Mouse (Mus musculus) bone marrow, adult 2 months (tissue): Measurements from ENCODE around the gene Rbm6. TPM values are rescaled to one million over a fixed set of nuclear protein-coding genes. Genes with fewer than 3 reads are reported as not detected.

ENCODE experiments used
- H3K27ac ChIP-seq: fragments of 200-500 bp; 2 replicates; pipeline ENCODE4 v1.5.1; 2012; ENCODE audit warnings: low read depth, mild to moderate bottlenecking, control low read depth, inconsistent platforms, low read length; ENCODE audit not compliant: control insufficient read depth, poor library complexity, insufficient read depth
- H3K4me1 ChIP-seq: fragments of 200-500 bp; 2 replicates; pipeline ENCODE4 v1.6.1; 2011; ENCODE audit warnings: low read length; ENCODE audit not compliant: control insufficient read depth, insufficient read depth
- H3K4me3 ChIP-seq: fragments of 200-500 bp; replicated peaks from 2 replicates; pipeline ENCODE3; 2011; ENCODE audit warnings: mild to moderate bottlenecking, low read depth, low read length, control low read depth; ENCODE audit not compliant: control insufficient read depth
- CTCF ChIP-seq: fragments of 200-500 bp; IDR thresholded peaks from 2 replicates; pipeline ENCODE4 v1.5.1; 2011; ENCODE audit warnings: low read length, control low read depth; ENCODE audit not compliant: control insufficient read depth, insufficient read depth
- POLR2A ChIP-seq: fragments of 200-500 bp; IDR thresholded peaks from 2 replicates; pipeline ENCODE4 v1.6.1; 2011; ENCODE audit warnings: low read depth, mild to moderate bottlenecking, control low read depth, low read length, borderline replicate concordance; ENCODE audit not compliant: control insufficient read depth
- WGBS: fragments of 180-500 bp; shearing (Covaris S2); methylation state at CpG from one replicate; pipeline ENCODE4 v1.1.7; 2018; 5-methylcytosine and 5-hydroxymethylcytosine counted together
- polyA plus RNA-seq: library from polyadenylated mRNA; stranded (reverse); fragments of >200 nt; gene quantifications from 2 replicates; pipeline ENCODE4 v1.2.4, GENCODE M21; 2011; ENCODE audit warnings: low replicate concordance; ENCODE audit not compliant: missing spikeins, insufficient read depth, insufficient read length

The Rbm6 gene
- polyA plus RNA-seq, 1 experiment = 110 TPM

GRCm38 (mm10) chr9:107858343-107858742, 14.7 kb downstream of the Rbm6 start:
- WGBS = 69% methylated on average over 3 of the region's 3 CpGs
- TF ChIP-seq CTCF (no peak), POLR2A (no peak)
- H3K4me3 ChIP-seq = no peak overlapping the region
- H3K27ac ChIP-seq = no peak overlapping the region
- no peaks in the 10 kb centered on the region for H3K4me1 ChIP-seq

- no peak overlapping the region for H3K27ac ChIP-seq
- no peaks in the 10 kb centered on the region for H3K4me1 ChIP-seq
- 91% methylated on average over 7 of the region's 7 CpGs for WGBS
- no peak overlapping the region for H3K4me3 ChIP-seq
- TF ChIP-seq POLR2A = no peak
- TF ChIP-seq CTCF = no peak
Measured at GRCm38 (mm10) chr9:107848922-107849321, 24.1 kb downstream of the Rbm6 start.

DNA sequence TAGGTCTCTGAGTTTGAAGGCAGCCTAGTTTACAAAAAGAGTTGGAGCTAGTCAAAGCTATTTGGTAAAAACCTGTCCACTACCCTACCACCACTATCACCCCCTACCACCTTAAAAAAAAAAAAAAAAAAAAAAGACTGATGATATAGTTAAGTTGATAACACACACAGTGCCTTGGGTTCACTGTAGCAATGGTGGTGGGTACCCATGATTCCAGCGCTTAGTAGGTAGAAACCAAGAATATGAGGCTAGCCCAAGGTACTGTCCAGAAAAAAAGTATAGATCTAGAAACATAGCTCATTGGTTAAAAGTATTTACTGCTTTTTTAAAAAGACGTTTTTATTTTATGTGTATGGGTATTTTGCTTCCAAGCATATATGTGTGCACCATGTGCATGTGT, 30.3 kb downstream of the Rbm6 start:
- Histone ChIP-seq H3K27ac (no peak overlapping the region), H3K4me3 (no peak overlapping the region), H3K4me1 (no peaks in the 10 kb centered on the region)
- TF ChIP-seq CTCF (no peak), POLR2A (no peak)
- 94% methylated on average over 2 of the region's 2 CpGs for WGBS

DNA sequence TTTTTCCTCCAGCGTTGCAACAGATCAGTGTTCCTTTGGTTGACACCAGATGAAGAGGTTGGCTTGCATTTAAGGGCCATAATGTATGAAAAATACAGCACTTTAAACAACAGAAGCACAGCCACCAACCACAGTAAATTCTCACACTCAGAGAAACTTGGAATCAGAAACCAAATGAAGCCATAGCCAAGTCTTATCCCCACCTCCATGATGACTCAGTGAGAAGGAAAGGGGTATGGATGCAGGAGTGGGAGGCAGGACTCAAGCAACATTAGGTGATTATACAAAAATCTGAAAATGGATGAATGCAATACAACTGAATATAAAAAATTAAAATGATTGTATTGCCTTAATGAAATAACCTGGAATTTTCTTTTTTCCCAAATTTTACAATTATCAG, 34.2 kb downstream of the Rbm6 start:
- Histone ChIP-seq H3K27ac (no peak overlapping the region), H3K4me1 (no peaks in the 10 kb centered on the region), H3K4me3 (no peak overlapping the region)
- no peak for TF ChIP-seq POLR2A
- TF ChIP-seq CTCF = no peak
- 88% methylated on average over 1 of the region's 1 CpGs for WGBS

DNA sequence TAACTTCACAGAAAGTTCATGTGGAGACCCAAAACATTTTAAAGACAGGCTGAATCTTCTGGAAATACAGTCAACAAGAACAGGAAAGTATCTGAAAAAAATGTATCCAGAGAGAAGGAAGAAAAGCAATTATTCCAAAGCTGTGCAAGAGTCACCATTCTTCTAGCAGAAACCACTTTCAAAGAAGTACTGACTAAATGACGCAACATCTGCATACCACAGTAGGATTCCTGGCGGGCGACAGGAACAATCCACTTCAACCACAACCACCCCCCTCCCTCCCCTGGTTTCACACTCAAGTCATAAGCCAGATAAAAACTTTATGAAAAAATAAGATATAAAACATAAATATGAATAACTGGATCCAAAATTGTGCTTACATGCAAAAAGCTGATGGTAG, 39.2 kb downstream of the Rbm6 start:
- no peak overlapping the region for H3K4me3 ChIP-seq
- H3K4me1 ChIP-seq = no peaks in the 10 kb centered on the region
- H3K27ac ChIP-seq = no peak overlapping the region
- 29% methylated on average over 3 of the region's 3 CpGs for WGBS
- TF ChIP-seq POLR2A (no peak), CTCF (no peak)

DNA sequence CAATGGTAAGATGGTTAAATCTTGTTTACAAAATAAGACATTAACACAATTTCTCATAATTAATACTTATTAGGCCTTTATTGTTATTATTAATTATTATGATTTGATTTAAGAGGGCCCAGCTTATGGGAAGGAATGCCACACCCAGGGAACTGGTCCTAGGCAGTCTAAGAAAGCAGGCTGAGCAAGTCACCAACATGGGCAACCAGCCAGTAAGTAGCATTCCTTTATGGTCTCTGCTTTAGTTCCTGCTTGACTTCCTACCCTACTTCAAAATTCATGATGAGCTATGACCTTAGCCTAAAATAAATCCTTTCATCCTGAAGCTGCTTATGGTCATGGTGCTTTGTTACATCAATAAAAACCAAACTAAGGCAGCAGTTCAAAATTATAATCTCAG, 41.3 kb downstream of the Rbm6 start:
- Histone ChIP-seq H3K4me3 (no peak overlapping the region), H3K27ac (no peak overlapping the region), H3K4me1 (no peaks in the 10 kb centered on the region)
- TF ChIP-seq CTCF (no peak), POLR2A (no peak)

DNA sequence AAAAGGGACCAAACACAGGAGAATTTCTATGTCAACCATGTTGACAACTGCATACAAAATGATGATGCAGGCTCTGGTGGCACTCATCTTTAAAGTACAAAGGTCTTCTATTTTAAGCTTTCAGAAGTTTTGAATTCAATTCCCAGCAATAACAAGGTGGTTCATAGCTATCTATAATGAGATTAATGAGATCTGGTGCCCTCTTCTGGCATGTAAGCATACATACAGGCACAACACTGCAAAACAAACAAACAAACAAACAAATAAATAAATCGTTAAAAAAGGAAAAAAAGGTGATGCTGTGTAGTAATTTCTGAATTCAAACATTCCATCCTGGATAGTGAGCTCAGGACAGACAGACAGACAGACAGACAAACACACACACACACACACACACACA, 60.9 kb downstream of the Rbm6 start:
- 81% methylated on average over 1 of the region's 1 CpGs for WGBS
- Histone ChIP-seq H3K4me1 (no peaks in the 10 kb centered on the region), H3K27ac (no peak overlapping the region), H3K4me3 (no peak overlapping the region)
- TF ChIP-seq CTCF = no peak
- no peak for TF ChIP-seq POLR2A

GRCm38 (mm10) chr9:107810985-107811384, 62.1 kb downstream of the Rbm6 start:
- 70% methylated on average over 2 of the region's 2 CpGs for WGBS
- H3K4me3 ChIP-seq = no peak overlapping the region
- TF ChIP-seq CTCF (no peak), POLR2A (no peak)
- no peaks in the 10 kb centered on the region for H3K4me1 ChIP-seq
- H3K27ac ChIP-seq = no peak overlapping the region

DNA sequence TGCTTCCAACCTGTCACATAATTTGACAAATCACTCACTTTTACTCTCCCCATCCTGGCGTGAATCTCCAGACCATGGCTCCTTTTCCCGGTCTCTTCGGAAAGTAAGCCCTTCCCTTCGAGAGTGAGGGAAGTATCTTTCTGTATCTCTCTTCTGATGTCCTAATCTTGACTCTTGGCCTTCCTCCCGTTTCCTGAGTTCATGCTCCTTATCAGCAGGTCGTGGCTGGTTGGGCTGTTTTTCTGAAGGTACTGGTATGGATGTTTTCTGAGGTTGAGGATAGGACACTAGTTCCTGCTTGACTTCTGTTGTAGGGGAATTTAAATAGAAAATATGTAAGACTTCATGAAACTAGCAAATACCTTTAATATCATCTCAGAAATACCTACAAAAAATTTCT, 81.3 kb downstream of the Rbm6 start:
- Histone ChIP-seq H3K27ac (no peak overlapping the region), H3K4me3 (no peak overlapping the region), H3K4me1 (no peaks in the 10 kb centered on the region)
- TF ChIP-seq POLR2A = no peak
- TF ChIP-seq CTCF = no peak
- 50% methylated on average over 6 of the region's 6 CpGs for WGBS
